Mouse (Mus musculus): ENCODE measurements around the gene Acsm4. TPM values are rescaled to one million over a fixed set of nuclear protein-coding genes. Genes with fewer than 3 reads are reported as not detected.

The Acsm4 gene
- total and polyA plus RNA-seq, 3 experiments, result not detected

- DNase-seq (ENCODE audit: low read depth, low spot score), result no peak
- Histone ChIP-seq H3K36me3 (ENCODE audit: control insufficient read depth in 1 of 2, insufficient read depth in 2 of 2, low read length in 2 of 2) (no peaks in the 10 kb centered on the region), H3K9me3 (replicated peaks; ENCODE audit: insufficient read depth, low read length) (no peaks in the 10 kb centered on the region), H3K27me3 (ENCODE audit: control insufficient read depth in 1 of 2, insufficient read depth in 2 of 2, low read length in 2 of 2) (peaks cover 0 to 2% of the 10 kb centered on the region in 2 experiments; a peak in 2 of 4 replicates), H3K4me1 (ENCODE audit: control insufficient read depth in 1 of 2, insufficient read depth in 2 of 2, low read length in 2 of 2) (no peaks in the 10 kb centered on the region), H3K27ac (ENCODE audit: control insufficient read depth, low read depth, low read length) (no peak overlapping the region), H3K79me2 (ENCODE audit: control insufficient read depth, insufficient read depth, low read length, poor library complexity) (no peaks in the 10 kb centered on the region), H3K4me3 (ENCODE audit: control insufficient read depth in 1 of 2, insufficient read depth in 1 of 2, low read depth in 2 of 2, low read length in 2 of 2) (no peak overlapping the region), H3K9ac (ENCODE audit: control insufficient read depth, low read depth, low read length, poor library complexity, severe bottlenecking) (no peak overlapping the region)
- TF ChIP-seq ETS1 (IDR thresholded peaks at IDR 0.05; ENCODE audit: low read depth, low read length) (no peak), ZKSCAN1 (IDR thresholded peaks at IDR 0.05; ENCODE audit: low read depth, low read length) (no peak), HCFC1 (IDR thresholded peaks at IDR 0.05; ENCODE audit: low read depth, low read length) (no peak), GATA1 (IDR thresholded peaks at IDR 0.05; ENCODE audit: low read depth, low read length) (no peak)
These were observed 7.1 kb upstream of the Acsm4 start for GRCm38 (mm10) chr7:119682699-119683098.

GRCm38 (mm10) chr7:119692302-119692701 is 2.5 kb downstream of the Acsm4 start:
- H3K79me2 ChIP-seq (ENCODE audit: control insufficient read depth, insufficient read depth, low read length, poor library complexity), result no peaks in the 10 kb centered on the region
- H3K4me1 ChIP-seq (ENCODE audit: control insufficient read depth in 1 of 2, insufficient read depth in 2 of 2, low read length in 2 of 2), result no peaks in the 10 kb centered on the region
- no peak for DNase-seq (ENCODE audit: low read depth, low spot score)
- no peaks in the 10 kb centered on the region; a peak in 1 of 4 replicates for H3K27me3 ChIP-seq (ENCODE audit: control insufficient read depth in 1 of 2, insufficient read depth in 2 of 2, low read length in 2 of 2)
- H3K9ac ChIP-seq (ENCODE audit: control insufficient read depth, low read depth, low read length, poor library complexity, severe bottlenecking), result no peak overlapping the region
- no peak overlapping the region for H3K27ac ChIP-seq (ENCODE audit: control insufficient read depth, low read depth, low read length)
- no peaks in the 10 kb centered on the region for H3K36me3 ChIP-seq (ENCODE audit: control insufficient read depth in 1 of 2, insufficient read depth in 2 of 2, low read length in 2 of 2)
- no peak overlapping the region for H3K4me3 ChIP-seq (ENCODE audit: control insufficient read depth in 1 of 2, insufficient read depth in 1 of 2, low read depth in 2 of 2, low read length in 2 of 2)
- H3K9me3 ChIP-seq (replicated peaks; ENCODE audit: insufficient read depth, low read length), result no peaks in the 10 kb centered on the region
- TF ChIP-seq NELFE (IDR thresholded peaks at IDR 0.05; ENCODE audit: low read depth, low read length) (no peak), ZC3H11A (IDR thresholded peaks at IDR 0.05; ENCODE audit: low read depth, low read length) (no peak), JUND (IDR thresholded peaks at IDR 0.05; ENCODE audit: low read depth, low read length) (no peak), MXI1 (IDR thresholded peaks at IDR 0.05; ENCODE audit: low read depth, low read length) (no peak), ELF1 (IDR thresholded peaks at IDR 0.05; ENCODE audit: low read depth, low read length) (no peak), GATA1 (IDR thresholded peaks at IDR 0.05; ENCODE audit: low read depth, low read length) (no peak), MAX (IDR thresholded peaks at IDR 0.05; ENCODE audit: low read length) (no peak), TCF12 (IDR thresholded peaks at IDR 0.05; ENCODE audit: low read depth, low read length) (no peak), HCFC1 (IDR thresholded peaks at IDR 0.05; ENCODE audit: low read depth, low read length) (no peak), GABPA (IDR thresholded peaks at IDR 0.05; ENCODE audit: low read depth, low read length) (no peak), E2F4 (IDR thresholded peaks at IDR 0.05; ENCODE audit: borderline replicate concordance, low read depth, low read length) (no peak), USF2 (IDR thresholded peaks at IDR 0.05; ENCODE audit: borderline replicate concordance in 1 of 2, insufficient read depth in 1 of 2, low read depth in 1 of 2, low read length in 2 of 2) (no peak), USF1 (IDR thresholded peaks at IDR 0.05; ENCODE audit: low read depth, low read length) (no peak), POLR2A (IDR thresholded peaks at IDR 0.05; ENCODE audit: control insufficient read depth in 1 of 2, insufficient read depth in 1 of 2, low read depth in 1 of 2, low read length in 2 of 2, poor library complexity in 1 of 2) (no peak), NRF1 (IDR thresholded peaks at IDR 0.05; ENCODE audit: insufficient read depth, low read depth, low read length, poor library complexity, severe bottlenecking) (no peak), RAD21 (IDR thresholded peaks at IDR 0.05; ENCODE audit: low read depth, low read length) (no peak), MEF2A (IDR thresholded peaks at IDR 0.05; ENCODE audit: extremely low read depth, insufficient replicate concordance, low read depth, low read length, poor library complexity, severe bottlenecking) (no peak), MYC (IDR thresholded peaks at IDR 0.05; ENCODE audit: low read depth, low read length) (no peak)
